Mouse (Mus musculus) G1E (cell line): Measurements from ENCODE around the gene Myocd. TPM values are rescaled to one million over a fixed set of nuclear protein-coding genes. Genes with fewer than 3 reads are reported as not detected.

Experiments used
- ATAC-seq: 2 replicates; pipeline ENCODE4 v1.8.0; 2016; ENCODE audit warnings: mild to moderate bottlenecking; ENCODE audit not compliant: insufficient number of reproducible peaks, poor library complexity, low FRiP score, severe bottlenecking; ENCODE audit errors: extremely low read depth
- DNase-seq: peaks from one replicate; pipeline ENCODE4 v3.0.0; 2012; ENCODE audit warnings: low spot score
- H3K27me3 ChIP-seq: 2 replicates; pipeline ENCODE4 v1.6.1; 2012; ENCODE audit warnings: mild to moderate bottlenecking, low read length, inconsistent platforms; ENCODE audit not compliant: insufficient read depth
- H3K36me3 ChIP-seq: replicated peaks from 2 replicates; pipeline ENCODE3; 2012; ENCODE audit warnings: mild to moderate bottlenecking, inconsistent platforms
- H3K4me1 ChIP-seq: 2 replicates; pipeline ENCODE4 v1.6.1; 2012; ENCODE audit warnings: low read depth, low read length, inconsistent platforms, mixed read lengths; ENCODE audit not compliant: insufficient read depth
- H3K4me3 ChIP-seq: 2 replicates; pipeline ENCODE4 v1.5.1; 2012; ENCODE audit warnings: low read depth, mild to moderate bottlenecking, inconsistent platforms, low read length, moderate library complexity, mixed read lengths
- H3K9me3 ChIP-seq: replicated peaks from 2 replicates; pipeline ENCODE4 v1.6.1; 2012; ENCODE audit warnings: inconsistent platforms
- CTCF ChIP-seq: IDR thresholded peaks from 2 replicates; pipeline ENCODE4 v1.5.1; 2012; ENCODE audit warnings: low read depth, low read length, inconsistent platforms, mixed read lengths
- GATA1 ChIP-seq: IDR thresholded peaks from 2 replicates; pipeline ENCODE4 v1.6.1; 2012; ENCODE audit warnings: borderline replicate concordance, low read length, inconsistent platforms, mixed read lengths
- GATA2 ChIP-seq: IDR thresholded peaks from 2 replicates; pipeline ENCODE4 v1.6.1; 2012; ENCODE audit warnings: low read depth, low read length, inconsistent platforms, borderline replicate concordance
- POLR2AphosphoS5 ChIP-seq: IDR thresholded peaks from 2 replicates; pipeline ENCODE4 v1.6.1; 2012; ENCODE audit warnings: low read depth, low read length, inconsistent platforms; ENCODE audit not compliant: insufficient replicate concordance
- TAL1 ChIP-seq: conservative IDR thresholded peaks from 2 replicates; pipeline ENCODE4 v1.6.1; 2012; ENCODE audit warnings: low read depth, low read length, inconsistent platforms, mixed read lengths
- polyA plus RNA-seq: library from polyadenylated mRNA; stranded (reverse); fragments of >175 nt; gene quantifications from 2 replicates; pipeline ENCODE4 v1.2.3, GENCODE M21; 2012
- total RNA-seq, 2 experiments: library from RNA; stranded (forward) in 1 of 2; stranded (reverse) in 1 of 2; fragments of 200-1000 nt in 1 of 2; fragments of >200 nt in 1 of 2; fragmentation: Nextera tagmentation in 1 of 2; gene quantifications; 2 replicates each; pipeline ENCODE4 v1.2.3; 2014 to 2017

Gene Myocd
- total and polyA plus RNA-seq, 3 experiments = 0.22 TPM; not detected in 2

GRCm38 (mm10) chr11:65135251-65135739, 134.5 kb downstream of the Myocd start:
- Histone ChIP-seq H3K9me3 (no peaks in the 10 kb centered on the region), H3K27me3 (no peaks in the 10 kb centered on the region), H3K4me3 (no peak overlapping the region), H3K36me3 (no peaks in the 10 kb centered on the region), H3K4me1 (no peaks in the 10 kb centered on the region)
- no peak for DNase-seq
- no peak for ATAC-seq
- no peak for TF ChIP-seq GATA1

- H3K27me3 ChIP-seq = no peaks in the 10 kb centered on the region
- no peaks in the 10 kb centered on the region for H3K4me1 ChIP-seq
- DNase-seq (no peak), ATAC-seq (no peak)
- H3K36me3 ChIP-seq = no peaks in the 10 kb centered on the region
- no peak overlapping the region for H3K4me3 ChIP-seq
- no peak for TF ChIP-seq GATA2
- no peak for TF ChIP-seq POLR2AphosphoS5
- no peak for TF ChIP-seq CTCF
- no peak for TF ChIP-seq GATA1
- TF ChIP-seq TAL1 = no peak
- no peaks in the 10 kb centered on the region for H3K9me3 ChIP-seq
Observed at GRCm38 (mm10) chr11:65133661-65134060, 136.1 kb downstream of the Myocd start.

GRCm38 (mm10) chr11:65129110-65129509, 140.7 kb downstream of the Myocd start:
- Histone ChIP-seq H3K27me3 (no peaks in the 10 kb centered on the region), H3K9me3 (no peaks in the 10 kb centered on the region), H3K4me1 (peaks cover 3% of the 10 kb centered on the region; the same call in 1 of the 2 replicates), H3K36me3 (no peaks in the 10 kb centered on the region), H3K4me3 (no peak overlapping the region)
- ATAC-seq = no peak
- TF ChIP-seq POLR2AphosphoS5 (no peak), CTCF (peak; percentile 5; the same call in 1 of the 2 replicates)
- no peak for DNase-seq

DNA sequence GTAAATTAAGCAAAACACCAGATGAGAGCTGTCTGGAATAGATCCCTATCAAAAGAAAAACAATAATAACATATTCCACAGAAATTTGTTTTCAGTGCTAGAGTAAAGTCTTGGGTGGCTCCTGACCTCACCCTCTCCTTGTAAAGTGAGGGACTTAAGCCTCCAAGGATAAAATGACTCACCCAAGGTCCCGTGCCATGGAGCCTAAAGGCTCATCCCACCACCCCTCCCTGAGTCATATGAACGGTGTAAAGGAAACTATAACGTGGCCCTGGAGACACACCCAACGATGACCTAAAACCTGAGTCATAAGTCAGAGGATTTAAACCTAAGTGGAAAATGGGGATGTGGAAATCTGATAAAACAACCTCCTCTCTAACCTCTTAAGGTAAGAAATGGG, 141.1 kb downstream of the Myocd start:
- no peaks in the 10 kb centered on the region for H3K9me3 ChIP-seq
- H3K36me3 ChIP-seq = no peaks in the 10 kb centered on the region
- ATAC-seq (no peak), DNase-seq (no peak)
- peaks cover 3% of the 10 kb centered on the region; the same call in 1 of the 2 replicates for H3K4me1 ChIP-seq
- TF ChIP-seq TAL1 = no peak
- TF ChIP-seq POLR2AphosphoS5 = no peak
- TF ChIP-seq GATA1 = no peak
- no peak for TF ChIP-seq CTCF
- no peak for TF ChIP-seq GATA2
- H3K4me3 ChIP-seq = no peak overlapping the region
- no peaks in the 10 kb centered on the region for H3K27me3 ChIP-seq

- no peaks in the 10 kb centered on the region for H3K27me3 ChIP-seq
- no peaks in the 10 kb centered on the region for H3K36me3 ChIP-seq
- no peak overlapping the region for H3K4me3 ChIP-seq
- TF ChIP-seq GATA1 (no peak), GATA2 (no peak), CTCF (no peak), TAL1 (no peak), POLR2AphosphoS5 (no peak)
- no peak for DNase-seq
- peaks cover 3% of the 10 kb centered on the region; the same call in 1 of the 2 replicates for H3K4me1 ChIP-seq
- ATAC-seq = no peak
- no peaks in the 10 kb centered on the region for H3K9me3 ChIP-seq
Observed at GRCm38 (mm10) chr11:65126566-65126965, 143.2 kb downstream of the Myocd start.

Other genes starting within 250 kb of the Myocd start
- gene 1700086D15Rik, start 110.1 kb downstream of the Myocd start, total RNA-seq (2014; fragmentation: Nextera tagmentation) = not detected in 2 replicates
- gene 1700086D15Rik, start 110.1 kb downstream of the Myocd start, total RNA-seq (2017) = 0.11 TPM in 1 of 2 replicates, not detected in the other
- not detected in 2 replicates for gene 1700086D15Rik, start 110.1 kb downstream of the Myocd start, polyA plus RNA-seq
- gene Arhgap44, start 107.0 kb downstream of the Myocd start, total RNA-seq (2014; fragmentation: Nextera tagmentation) = not detected in 2 replicates
- 0.11 TPM in 1 of 2 replicates, not detected in the other for gene Arhgap44, start 107.0 kb downstream of the Myocd start, total RNA-seq (2017)
- gene Arhgap44, start 107.0 kb downstream of the Myocd start, polyA plus RNA-seq = not detected in 2 replicates